Mouse (Mus musculus) ES-E14 (cell line): Measurements from ENCODE around the gene Dusp1.

Experiments used
- CHD2 ChIP-seq: IDR thresholded peaks from 2 replicates; pipeline ENCODE4 v1.6.1; 2014; ENCODE audit warnings: mild to moderate bottlenecking, low read depth, low read length, inconsistent platforms
- HCFC1 ChIP-seq: IDR thresholded peaks from 2 replicates; pipeline ENCODE4 v1.6.1; 2012; ENCODE audit warnings: low read length, inconsistent platforms, borderline replicate concordance; ENCODE audit not compliant: insufficient read depth
- MAFK ChIP-seq: IDR thresholded peaks from 2 replicates; pipeline ENCODE4 v1.6.1; 2014; ENCODE audit warnings: mild to moderate bottlenecking, low read depth, low read length, inconsistent platforms; ENCODE audit not compliant: insufficient read depth
- ZC3H11A ChIP-seq: IDR thresholded peaks from 2 replicates; pipeline ENCODE4 v1.6.1; 2012; ENCODE audit warnings: low read depth, mild to moderate bottlenecking, inconsistent platforms, low read length, borderline replicate concordance
- ZNF384 ChIP-seq: IDR thresholded peaks from 2 replicates; pipeline ENCODE4 v1.6.1; 2012; ENCODE audit warnings: low read depth, low read length, inconsistent platforms

DNA sequence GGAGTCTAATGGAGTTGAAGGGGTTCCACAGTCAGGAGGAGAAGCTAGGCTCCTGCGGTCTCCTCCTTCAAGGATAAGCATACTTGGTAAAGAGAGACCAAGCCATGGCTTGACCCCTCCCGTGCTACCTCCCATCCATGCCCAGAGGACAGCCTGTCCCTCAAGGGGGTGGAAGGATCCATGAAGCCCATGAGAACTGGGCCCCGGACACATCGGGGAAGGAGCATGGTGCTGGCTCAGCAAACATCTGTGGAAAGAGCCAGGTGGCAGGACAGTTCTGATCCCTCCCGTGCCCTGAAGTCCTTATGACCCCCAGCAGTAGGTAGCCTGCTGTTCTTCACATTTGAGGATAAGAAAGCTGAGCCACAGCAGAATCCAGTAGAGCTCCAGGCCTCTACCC lies 98.5 kb downstream of the Dusp1 start:
- no peak for TF ChIP-seq MAFK
- TF ChIP-seq ZNF384 = no peak
- no peak for TF ChIP-seq HCFC1
- TF ChIP-seq CHD2 = no peak
- no peak for TF ChIP-seq ZC3H11A
